Mouse (Mus musculus) forebrain, embryonic 12.5 days (tissue): Measurements from ENCODE around the gene Shroom1. TPM values are rescaled to one million over a fixed set of nuclear protein-coding genes. Genes with fewer than 3 reads are reported as not detected.

Experiments used
- ATAC-seq: fragments of 200-750 bp; cut with Nextera tagmentation; 2 replicates; pipeline ENCODE4 v1.8.0; 2017; ENCODE audit warnings: moderate TSS enrichment; ENCODE audit not compliant: low FRiP score
- H3K27ac ChIP-seq: fragments of 300-500 bp; sonication (generic); 2 replicates; pipeline ENCODE4 v1.5.1; 2016; ENCODE audit warnings: mild to moderate bottlenecking
- H3K27me3 ChIP-seq: fragments of 300-500 bp; sonication (generic); 2 replicates; pipeline ENCODE4 v1.6.1; 2016; ENCODE audit warnings: mild to moderate bottlenecking
- H3K36me3 ChIP-seq: fragments of 300-500 bp; sonication (generic); replicated peaks from 2 replicates; pipeline ENCODE4 v1.6.1; 2016; ENCODE audit warnings: mild to moderate bottlenecking
- H3K4me1 ChIP-seq: fragments of 300-500 bp; sonication (generic); 2 replicates; pipeline ENCODE4 v1.6.1; 2016
- H3K4me2 ChIP-seq: fragments of 300-500 bp; sonication (generic); 2 replicates; pipeline ENCODE4 v1.6.1; 2016; ENCODE audit warnings: mild to moderate bottlenecking, moderate library complexity
- H3K4me3 ChIP-seq: fragments of 300-500 bp; sonication (generic); replicated peaks from 2 replicates; pipeline ENCODE4 v1.5.1; 2016; ENCODE audit warnings: mild to moderate bottlenecking
- H3K9ac ChIP-seq: fragments of 300-500 bp; sonication (generic); 2 replicates; pipeline ENCODE4 v1.6.1; 2016; ENCODE audit warnings: mild to moderate bottlenecking
- H3K9me3 ChIP-seq: fragments of 300-500 bp; sonication (generic); 2 replicates; pipeline ENCODE4 v1.6.1; 2016
- WGBS: fragments of 180-500 bp; shearing (Covaris S2); methylation state at CpG from one replicate; pipeline ENCODE4 v1.1.7; 2016; 5-methylcytosine and 5-hydroxymethylcytosine counted together
- polyA plus RNA-seq: library from polyadenylated mRNA; unstranded; fragments of >200 nt; fragmentation: Nextera tagmentation; extraction: Ambion mirVana; gene quantifications from 2 replicates; pipeline ENCODE4 v1.2.1, GENCODE M21; 2016

The Shroom1 gene
- polyA plus RNA-seq, 1 experiment from 2014 or later, result 1.8 TPM

DNA sequence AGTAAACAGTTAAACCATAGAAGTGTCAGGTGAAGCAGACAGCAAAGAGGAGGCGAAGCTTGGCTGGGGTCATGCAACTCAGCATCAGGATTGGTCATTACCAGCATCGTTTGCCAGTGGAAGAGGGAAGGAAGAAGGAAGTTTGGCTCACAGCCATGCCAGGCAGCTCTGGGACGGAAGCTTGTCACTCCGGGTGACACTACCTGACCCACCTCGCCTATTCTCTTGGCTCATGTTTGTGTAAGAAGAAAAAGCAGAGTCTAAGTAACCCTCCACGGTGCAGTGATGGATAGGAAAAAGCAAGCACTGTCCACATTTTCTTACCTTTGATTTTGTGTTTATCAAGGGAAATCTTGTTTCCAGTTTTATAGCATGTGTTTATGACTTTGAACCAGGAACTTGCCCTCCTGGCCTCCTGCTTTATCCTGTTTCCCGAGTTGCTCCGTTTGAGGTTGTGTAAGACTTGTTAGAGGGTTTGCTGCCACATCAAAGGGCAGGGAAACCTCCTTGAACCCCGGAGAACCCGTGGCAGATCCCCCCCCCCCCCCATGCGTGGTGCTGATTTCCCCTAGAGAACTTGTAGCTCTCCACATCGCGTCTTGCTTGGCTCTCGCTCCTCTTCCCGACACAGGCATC lies 6.8 kb upstream of the Shroom1 start:
- H3K4me1 ChIP-seq, result no peaks in the 10 kb centered on the region
- H3K36me3 ChIP-seq, result no peaks in the 10 kb centered on the region
- no peak overlapping the region for H3K4me3 ChIP-seq
- H3K9ac ChIP-seq, result no peak overlapping the region
- peaks cover 21% of the 10 kb centered on the region for H3K27me3 ChIP-seq
- no peak overlapping the region for H3K27ac ChIP-seq
- no peak overlapping the region for H3K4me2 ChIP-seq
- ATAC-seq, result no peak
- 71% methylated on average over 15 of the region's 15 CpGs for whole genome bisulfite sequencing
- no peaks in the 10 kb centered on the region for H3K9me3 ChIP-seq

DNA sequence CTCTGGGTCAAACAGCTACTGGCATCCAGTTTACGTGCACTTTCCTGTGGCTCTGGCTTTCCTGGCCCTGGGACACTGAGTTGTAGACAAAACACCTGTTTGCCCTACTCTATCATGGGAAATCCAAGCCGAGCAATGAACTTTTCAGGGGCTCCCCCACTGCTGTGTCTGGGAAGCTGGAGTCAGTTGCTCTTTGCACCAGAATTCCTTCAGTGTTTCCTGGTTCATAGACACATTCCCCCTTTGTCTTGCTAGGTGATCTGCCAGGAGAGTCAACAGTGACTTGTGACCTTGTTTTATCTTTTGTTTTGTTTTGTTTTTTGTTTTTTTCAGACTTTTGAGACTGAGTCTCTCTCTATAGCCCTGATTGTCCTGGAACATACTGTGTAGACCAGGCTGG lies 5.6 kb upstream of the Shroom1 start:
- no peaks in the 10 kb centered on the region for H3K36me3 ChIP-seq

DNA sequence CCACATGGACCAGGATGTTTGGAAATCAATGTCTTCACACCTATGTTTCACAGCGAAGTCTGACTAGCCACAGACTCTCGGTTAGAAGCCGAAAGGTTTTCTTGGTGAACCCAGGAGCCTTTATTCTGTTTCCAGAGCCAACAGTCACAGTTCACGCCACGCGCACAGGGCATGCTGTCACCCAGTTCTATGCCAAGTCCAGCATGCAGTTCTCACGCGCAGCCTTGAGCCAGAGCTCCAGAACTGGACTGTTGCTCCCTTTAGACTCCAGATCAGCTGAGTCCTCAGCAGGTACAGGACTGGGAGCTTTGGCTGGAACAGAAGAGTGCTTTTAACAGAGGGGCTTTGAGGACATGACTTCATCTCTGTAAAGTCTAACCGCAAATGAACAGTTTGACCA lies 4.6 kb upstream of the Shroom1 start:
- WGBS, result 95% methylated on average over 9 of the region's 9 CpGs
- H3K36me3 ChIP-seq, result no peaks in the 10 kb centered on the region
- H3K9ac ChIP-seq, result no peak overlapping the region
- peaks cover 8% of the 10 kb centered on the region for H3K4me1 ChIP-seq
- no peak overlapping the region for H3K4me2 ChIP-seq
- H3K27me3 ChIP-seq, result peaks cover 41% of the 10 kb centered on the region
- no peak overlapping the region for H3K4me3 ChIP-seq
- H3K27ac ChIP-seq, result no peak overlapping the region
- no peaks in the 10 kb centered on the region for H3K9me3 ChIP-seq
- no peak for ATAC-seq

More for the DNA sequence above, 5.6 kb upstream of the Shroom1 start:
- ATAC-seq, result no peak
- Histone ChIP-seq H3K4me3 (no peak overlapping the region), H3K4me2 (no peak overlapping the region), H3K4me1 (no peaks in the 10 kb centered on the region), H3K27ac (no peak overlapping the region), H3K27me3 (peaks cover 31% of the 10 kb centered on the region), H3K9me3 (no peaks in the 10 kb centered on the region), H3K9ac (no peak overlapping the region)
- WGBS, result 83% methylated on average over 2 of the region's 2 CpGs

GRCm38 (mm10) chr11:53453031-53453430 lies 4.0 kb upstream of the Shroom1 start:
- 88% methylated on average over 5 of the region's 5 CpGs for whole genome bisulfite sequencing
- no peak for ATAC-seq
- no peak overlapping the region for H3K4me3 ChIP-seq

DNA sequence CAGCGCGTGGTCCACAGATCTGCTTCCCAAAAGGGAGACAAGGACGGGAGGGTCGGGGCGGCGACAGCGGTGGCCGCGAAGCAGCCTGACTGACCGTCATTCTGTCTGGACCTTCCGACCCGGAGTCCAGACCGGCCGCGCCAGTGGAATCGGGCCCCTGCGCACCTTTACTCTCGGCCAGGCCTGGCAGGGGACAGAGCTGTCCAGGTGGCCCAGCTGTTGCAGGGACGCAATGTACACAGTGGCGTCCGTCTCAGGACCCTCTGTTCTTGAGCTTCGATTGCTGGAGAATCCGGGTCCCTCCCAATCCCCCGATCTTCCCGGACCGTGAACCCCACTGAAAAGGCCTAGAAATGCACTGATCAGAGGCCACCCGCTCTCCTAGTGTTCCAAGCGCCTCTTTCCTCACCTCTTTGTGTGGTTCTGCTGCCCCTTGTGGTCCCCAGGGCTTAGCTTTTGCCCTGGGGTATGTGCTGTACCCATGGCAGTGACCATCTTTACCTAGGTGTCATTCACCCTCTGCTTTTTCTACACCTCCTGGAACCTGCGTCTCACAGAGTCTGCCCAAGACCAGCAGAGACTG lies 458 bp downstream of the Shroom1 start:
- peak overlapping the region; percentile 61 for H3K9ac ChIP-seq
- H3K4me3 ChIP-seq, result peak overlapping the region; percentile 47
- H3K36me3 ChIP-seq, result no peaks in the 10 kb centered on the region
- H3K9me3 ChIP-seq, result no peaks in the 10 kb centered on the region
- ATAC-seq, result peak; percentile 46; the same call in 1 of the 2 replicates
- H3K4me1 ChIP-seq, result peaks cover 9% of the 10 kb centered on the region
- H3K27ac ChIP-seq, result no peak overlapping the region
- peak overlapping the region; percentile 81 for H3K4me2 ChIP-seq
- WGBS, result 5% methylated on average over 29 of the region's 29 CpGs
- H3K27me3 ChIP-seq, result peaks cover 74% of the 10 kb centered on the region

More at GRCm38 (mm10) chr11:53453031-53453430, 4.0 kb upstream of the Shroom1 start:
- Histone ChIP-seq H3K4me2 (no peak overlapping the region), H3K36me3 (no peaks in the 10 kb centered on the region), H3K9me3 (no peaks in the 10 kb centered on the region), H3K4me1 (peaks cover 9% of the 10 kb centered on the region), H3K9ac (no peak overlapping the region), H3K27me3 (peaks cover 47% of the 10 kb centered on the region), H3K27ac (no peak overlapping the region)

- Histone ChIP-seq H3K27ac (no peak overlapping the region), H3K27me3 (peaks cover 89% of the 10 kb centered on the region), H3K9me3 (no peaks in the 10 kb centered on the region), H3K4me2 (no peak overlapping the region), H3K4me1 (peaks cover 18% of the 10 kb centered on the region), H3K4me3 (no peak overlapping the region), H3K36me3 (no peaks in the 10 kb centered on the region), H3K9ac (no peak overlapping the region)
- 63% methylated on average over 3 of the region's 3 CpGs for WGBS
- no peak for ATAC-seq
These were observed 2.0 kb downstream of the Shroom1 start for GRCm38 (mm10) chr11:53458996-53459395.

GRCm38 (mm10) chr11:53460192-53460591 lies 3.2 kb downstream of the Shroom1 start:
- Histone ChIP-seq H3K4me1 (peaks cover 20% of the 10 kb centered on the region), H3K4me2 (no peak overlapping the region), H3K27ac (no peak overlapping the region), H3K4me3 (no peak overlapping the region), H3K9me3 (no peaks in the 10 kb centered on the region), H3K36me3 (no peaks in the 10 kb centered on the region), H3K27me3 (peaks cover 93% of the 10 kb centered on the region), H3K9ac (no peak overlapping the region)
- 83% methylated on average over 3 of the region's 3 CpGs for WGBS
- ATAC-seq, result no peak

DNA sequence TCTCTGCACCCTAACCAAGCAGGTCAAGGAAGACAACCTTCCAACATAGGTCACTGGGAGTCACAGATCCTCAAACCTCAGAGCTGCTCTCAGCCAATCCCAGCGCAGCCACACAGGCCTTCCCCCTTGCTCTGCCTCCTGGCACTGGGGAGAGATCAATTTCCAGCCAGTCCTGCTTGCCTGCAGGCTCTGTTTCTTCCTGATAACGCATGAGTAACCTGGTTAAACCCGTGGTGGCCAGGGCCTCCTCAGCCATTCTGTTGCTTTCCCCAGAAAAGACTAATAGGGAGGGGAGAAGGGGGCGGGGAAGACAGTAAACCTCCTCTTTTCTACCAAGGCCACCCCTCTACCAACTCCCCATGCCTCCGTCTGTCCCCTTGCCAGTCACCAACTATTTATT lies 4.7 kb downstream of the Shroom1 start:
- no peak for ATAC-seq
- WGBS, result 16% methylated on average over 5 of the region's 5 CpGs

DNA sequence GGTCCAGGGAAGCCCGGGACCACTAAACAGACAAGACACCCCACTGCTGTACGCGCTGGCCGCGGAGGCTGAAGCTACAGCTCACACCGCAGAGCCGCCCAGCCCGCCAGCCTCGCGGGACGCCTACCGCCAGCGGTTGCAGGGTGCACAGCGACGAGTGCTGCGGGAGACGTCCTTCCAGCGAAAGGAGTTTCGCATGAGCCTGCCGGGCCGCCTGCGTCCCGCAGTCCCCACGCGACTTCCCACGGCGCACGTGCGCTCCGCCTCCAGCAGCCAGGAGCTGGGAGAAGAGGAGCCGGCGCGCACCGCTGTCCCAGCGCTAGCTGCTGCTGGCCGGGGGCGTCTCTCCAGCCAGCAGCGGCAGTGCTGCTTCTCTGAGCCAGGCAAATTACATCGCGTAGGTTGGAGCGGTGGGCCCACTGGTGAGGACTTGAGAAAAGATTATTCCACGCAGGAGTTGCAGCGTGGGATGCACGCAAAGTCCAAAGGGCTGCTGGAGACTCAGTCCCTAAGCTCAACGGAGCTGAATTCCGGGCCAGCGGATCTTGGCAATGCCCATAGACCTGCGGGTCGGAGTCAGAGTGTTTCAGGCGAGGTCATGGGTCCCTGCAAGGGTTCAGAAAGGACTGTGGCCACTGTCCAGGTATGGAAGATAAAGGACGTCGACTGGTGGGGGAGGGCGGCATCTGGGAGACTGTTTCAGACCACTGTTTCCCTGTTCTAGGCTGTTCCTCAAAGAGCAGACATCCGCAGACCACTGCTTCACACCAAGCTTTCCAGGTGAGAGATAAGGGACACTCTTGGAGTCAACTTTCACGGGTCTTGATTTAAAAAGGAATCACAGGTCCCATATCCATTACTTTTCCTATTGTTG lies 6.8 kb downstream of the Shroom1 start:
- Histone ChIP-seq H3K9me3 (no peaks in the 10 kb centered on the region), H3K4me3 (peak overlapping the region; percentile 44), H3K4me2 (peak overlapping the region; percentile 75), H3K27me3 (peaks cover 93% of the 10 kb centered on the region), H3K27ac (no peak overlapping the region), H3K4me1 (peaks cover 19% of the 10 kb centered on the region), H3K9ac (peak overlapping the region; percentile 55), H3K36me3 (no peaks in the 10 kb centered on the region)
- ATAC-seq, result no peak; the same call in 1 of the 2 replicates
- WGBS, result 6% methylated on average over 55 of the region's 55 CpGs

More for the DNA sequence above, 4.7 kb downstream of the Shroom1 start:
- H3K4me3 ChIP-seq, result no peak overlapping the region
- no peak overlapping the region for H3K4me2 ChIP-seq
- H3K4me1 ChIP-seq, result peaks cover 23% of the 10 kb centered on the region
- H3K9me3 ChIP-seq, result no peaks in the 10 kb centered on the region
- H3K27ac ChIP-seq, result no peak overlapping the region
- peaks cover 96% of the 10 kb centered on the region for H3K27me3 ChIP-seq
- no peak overlapping the region for H3K9ac ChIP-seq
- H3K36me3 ChIP-seq, result no peaks in the 10 kb centered on the region

DNA sequence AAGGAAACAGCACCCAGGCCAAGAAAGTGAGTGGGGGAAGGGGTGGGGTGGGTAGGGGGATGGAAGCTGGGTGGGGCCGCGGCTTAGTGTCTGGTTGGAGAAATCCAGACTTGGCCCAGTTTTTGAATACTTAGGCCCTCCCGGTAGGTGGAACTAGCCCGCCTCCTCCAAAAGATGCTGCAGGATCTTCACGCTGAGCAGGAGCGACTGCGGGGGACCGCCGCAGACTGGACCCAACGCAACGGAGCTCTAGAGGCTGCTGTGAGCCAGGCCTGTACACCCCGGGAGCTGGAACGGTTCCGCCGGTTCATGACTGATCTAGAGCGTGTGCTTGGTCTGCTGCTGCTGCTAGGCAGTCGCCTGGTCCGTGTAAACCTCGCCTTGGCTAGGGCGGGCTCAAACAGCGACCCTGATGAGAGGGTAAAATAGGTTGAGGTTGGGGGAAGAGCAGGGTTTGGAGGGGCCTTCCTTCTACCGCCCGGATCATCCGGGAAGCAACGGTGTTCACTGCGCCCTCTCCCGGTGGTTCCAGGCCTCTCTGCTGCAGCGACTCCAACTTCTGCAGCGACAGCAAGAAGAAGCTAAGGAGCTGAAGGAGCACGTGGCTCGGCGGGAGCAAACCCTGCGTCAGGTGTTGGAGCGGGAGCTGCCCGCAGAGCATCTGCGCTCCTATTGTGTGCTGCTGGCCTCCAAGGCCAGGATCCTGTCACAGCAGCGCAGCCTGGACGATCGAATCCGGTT lies 9.4 kb downstream of the Shroom1 start:
- Histone ChIP-seq H3K27ac (no peak overlapping the region), H3K9me3 (no peaks in the 10 kb centered on the region), H3K4me1 (peaks cover 40% of the 10 kb centered on the region), H3K9ac (peak overlapping the region; percentile 47; the same call in 1 of the 2 replicates), H3K36me3 (no peaks in the 10 kb centered on the region), H3K4me2 (peak overlapping the region; percentile 49), H3K4me3 (peak overlapping the region; percentile 30), H3K27me3 (peaks cover 86% of the 10 kb centered on the region)
- 6% methylated on average over 40 of the region's 40 CpGs for WGBS
- ATAC-seq, result peak; percentile 39; the same call in 1 of the 2 replicates

- Histone ChIP-seq H3K36me3 (no peaks in the 10 kb centered on the region), H3K27ac (no peak overlapping the region)
- no peak for ATAC-seq
These were observed 12.4 kb downstream of the Shroom1 start for GRCm38 (mm10) chr11:53469294-53469967.

More at GRCm38 (mm10) chr11:53469294-53469967, 12.4 kb downstream of the Shroom1 start:
- WGBS, result 31% methylated on average over 16 of the region's 16 CpGs
- Histone ChIP-seq H3K4me2 (peak overlapping the region; percentile 57), H3K4me3 (no peak overlapping the region), H3K4me1 (peaks cover 30% of the 10 kb centered on the region), H3K9ac (no peak overlapping the region), H3K9me3 (no peaks in the 10 kb centered on the region), H3K27me3 (peaks cover 75% of the 10 kb centered on the region)
